ENCODE assay signal across 21 mouse cellular contexts in the genomic region with DNA sequence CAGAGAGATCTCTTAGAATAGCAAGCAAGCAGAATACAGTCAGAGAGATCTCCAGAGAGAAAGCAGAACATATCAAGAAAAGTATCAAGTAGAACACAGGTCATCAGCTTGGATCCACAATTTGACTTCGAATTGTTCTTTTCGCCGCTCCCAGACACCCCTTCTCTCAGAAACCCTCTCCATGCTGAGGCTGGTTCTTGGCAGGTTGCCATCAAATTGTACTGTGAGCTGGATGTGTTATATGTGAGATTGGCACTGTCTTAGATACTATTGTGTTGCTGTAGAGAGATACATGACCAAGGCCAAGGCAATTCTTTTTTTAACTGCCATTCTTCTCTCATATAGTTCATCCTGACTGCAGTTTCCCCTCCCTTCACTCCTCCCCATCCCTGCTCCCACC. TPM values are rescaled to one million over a fixed set of nuclear protein-coding genes. Genes with fewer than 3 reads are reported as not detected.
DNase-seq lines count a peak whose midpoint lies in the region; ATAC-seq and TF ChIP-seq lines count a peak whose summit lies in the region.
"Had no signal": no experiment of that assay in that cellular context is flagged by ENCODE, and none has a peak within 500 bp of the region (broad histone marks: within the 10 kb centered on the region; RNA-seq: fewer than 3 reads in every experiment).

No protein-coding gene starts in this region.

- WGBS in forebrain, embryonic 16.5 days = 78% methylated on average over 3 of the region's 3 CpGs
- 81% methylated on average over 3 of the region's 3 CpGs for WGBS in forebrain, embryonic 14.5 days

- no peaks in the 10 kb centered on the region for H3K36me3 ChIP-seq in forebrain, embryonic 16.5 days (ENCODE audit: control insufficient read depth, insufficient read depth)
- H3K36me3 ChIP-seq in forebrain, embryonic 14.5 days (ENCODE audit: control insufficient read depth, insufficient read depth, low read length) = no peaks in the 10 kb centered on the region
- no peaks in the 10 kb centered on the region for H3K36me3 ChIP-seq in MEL (ENCODE audit: control insufficient read depth in 1 of 2, insufficient read depth in 2 of 2, low read length in 2 of 2)
- H3K36me3 ChIP-seq: hindbrain, embryonic 12.5 days had no signal

- DNase-seq in forebrain, embryonic 14.5 days (ENCODE audit: low spot score) = no peak
- DNase-seq in layer of hippocampus, adult 2 months (ENCODE audit: low spot score in 2 of 2) = no peak
- DNase-seq in layer of hippocampus, adult 8-10 months (ENCODE audit: low spot score in 2 of 2) = no peak
- DNase-seq in MEL (ENCODE audit: low read depth, low spot score) = peak; percentile 19
- DNase-seq in brain, embryonic 14.5 days (ENCODE audit: low read depth) = peak; percentile 59
- DNase-seq in gastrocnemius, postnatal 4 days (ENCODE audit: low spot score in 2 of 2) = no peak
- no peak for DNase-seq in B cell, adult 2 months
- DNase-seq: adrenal gland, adult 8-10 months; cerebellum, adult 8-10 months; cerebellum, postnatal 36 days; gastrocnemius, postnatal 36 days; heart, adult 18-20 months; heart, postnatal 4 days had no signal

- no peak for TF ChIP-seq RAD21 in MEL (IDR thresholded peaks at IDR 0.05; ENCODE audit: low read depth, low read length)

- H3K9ac ChIP-seq in forebrain, embryonic 16.5 days (replicated peaks; ENCODE audit: low read depth, low read length) = no peak overlapping the region
- H3K9ac ChIP-seq in forebrain, embryonic 14.5 days (ENCODE audit: low read length) = no peak overlapping the region
- no peak overlapping the region for H3K9ac ChIP-seq in MEL (ENCODE audit: control insufficient read depth, low read depth, low read length, poor library complexity, severe bottlenecking)
- H3K9ac ChIP-seq: forebrain, embryonic 13.5 days; hindbrain, embryonic 12.5 days had no signal

- H3K4me2 ChIP-seq in forebrain, embryonic 16.5 days (ENCODE audit: low read length) = no peak overlapping the region
- no peak overlapping the region for H3K4me2 ChIP-seq in forebrain, embryonic 14.5 days (ENCODE audit: low read length)
- H3K4me2 ChIP-seq: forebrain, embryonic 13.5 days; hindbrain, embryonic 12.5 days had no signal

- no peak overlapping the region for H3K27ac ChIP-seq in forebrain, embryonic 16.5 days (ENCODE audit: low read length)
- no peak overlapping the region for H3K27ac ChIP-seq in forebrain, embryonic 14.5 days (ENCODE audit: low read depth, low read length)
- 0 out of 2 replicates have a peak overlapping the region, but pooled peaks have one; percentile 66 for H3K27ac ChIP-seq in layer of hippocampus, adult 2 months
- no peak overlapping the region for H3K27ac ChIP-seq in MEL (ENCODE audit: control insufficient read depth, low read depth, low read length)
- H3K27ac ChIP-seq: embryonic facial prominence, embryonic 10.5 days; forebrain, embryonic 13.5 days; heart, embryonic 10.5 days; hindbrain, embryonic 12.5 days had no signal

- TF ChIP-seq EP300 in MEL (IDR thresholded peaks at IDR 0.05; ENCODE audit: low read depth in 1 of 2, low read length in 2 of 2) = no peak

- no peak for TF ChIP-seq CTCF in layer of hippocampus, adult 2 months (conservative IDR thresholded peaks at IDR 0.05)
- TF ChIP-seq CTCF in MEL (IDR thresholded peaks at IDR 0.05 in 2 of 3, conservative IDR thresholded peaks at IDR 0.05 in 1 of 3; ENCODE audit: control insufficient read depth in 1 of 3, insufficient read depth in 1 of 3, low read depth in 2 of 3, low read length in 3 of 3, poor library complexity in 1 of 3, severe bottlenecking in 1 of 3) = no peak
- no peak for TF ChIP-seq CTCF in brain, embryonic 14.5 days (IDR thresholded peaks at IDR 0.05; ENCODE audit: borderline replicate concordance, extremely low read depth, insufficient read depth, insufficient read length)

- no peaks in the 10 kb centered on the region for H3K79me2 ChIP-seq in MEL (ENCODE audit: control insufficient read depth, insufficient read depth, low read length, poor library complexity)

- H3K27me3 ChIP-seq in forebrain, embryonic 16.5 days (replicated peaks; ENCODE audit: control insufficient read depth, insufficient read depth, low read length) = no peaks in the 10 kb centered on the region
- H3K27me3 ChIP-seq in forebrain, embryonic 14.5 days (replicated peaks; ENCODE audit: control insufficient read depth, insufficient read depth, low read length) = no peaks in the 10 kb centered on the region
- H3K27me3 ChIP-seq in MEL (ENCODE audit: control insufficient read depth in 1 of 2, insufficient read depth in 2 of 2, low read length in 2 of 2) = no peaks in the 10 kb centered on the region
- H3K27me3 ChIP-seq: forebrain, embryonic 13.5 days; hindbrain, embryonic 12.5 days had no signal

- TF ChIP-seq POLR2A in MEL (IDR thresholded peaks at IDR 0.05; ENCODE audit: control insufficient read depth in 1 of 2, insufficient read depth in 1 of 2, low read depth in 1 of 2, low read length in 2 of 2, poor library complexity in 1 of 2) = no peak
- no peak for TF ChIP-seq POLR2A in brain, embryonic 14.5 days (IDR thresholded peaks at IDR 0.05; ENCODE audit: borderline replicate concordance, extremely low read depth, insufficient read depth, insufficient read length, poor library complexity, severe bottlenecking)

- peak; percentile 2; the same call in 1 of the 2 replicates for ATAC-seq in forebrain, embryonic 16.5 days
- no peak for ATAC-seq in forebrain, embryonic 14.5 days
- ATAC-seq: forebrain, embryonic 13.5 days; hindbrain, embryonic 16.5 days; inflammation-experienced regulatory T-cells, adult 6 months; intestine, postnatal 0 days had no signal

- no peaks in the 10 kb centered on the region for H3K9me3 ChIP-seq in forebrain, embryonic 16.5 days (ENCODE audit: control insufficient read depth, low read length)
- H3K9me3 ChIP-seq in forebrain, embryonic 14.5 days (replicated peaks; ENCODE audit: control insufficient read depth, low read length) = no peaks in the 10 kb centered on the region
- H3K9me3 ChIP-seq in MEL (replicated peaks; ENCODE audit: insufficient read depth, low read length) = no peaks in the 10 kb centered on the region
- H3K9me3 ChIP-seq: heart, embryonic 10.5 days; hindbrain, embryonic 12.5 days had no signal

- H3K4me3 ChIP-seq in forebrain, embryonic 16.5 days (replicated peaks; ENCODE audit: low read length) = no peak overlapping the region
- no peak overlapping the region for H3K4me3 ChIP-seq in forebrain, embryonic 14.5 days (ENCODE audit: low read depth, low read length)
- H3K4me3 ChIP-seq in layer of hippocampus, adult 2 months = no peak overlapping the region
- no peak overlapping the region for H3K4me3 ChIP-seq in MEL (ENCODE audit: control insufficient read depth in 1 of 2, insufficient read depth in 1 of 2, low read depth in 2 of 2, low read length in 2 of 2)
- H3K4me3 ChIP-seq: embryonic facial prominence, embryonic 10.5 days; forebrain, embryonic 13.5 days; heart, embryonic 10.5 days; hindbrain, embryonic 12.5 days had no signal

- H3K4me1 ChIP-seq in forebrain, embryonic 16.5 days (replicated peaks; ENCODE audit: control insufficient read depth, insufficient read depth, low read length) = peaks cover 10% of the 10 kb centered on the region
- H3K4me1 ChIP-seq in forebrain, embryonic 14.5 days (ENCODE audit: control insufficient read depth, insufficient read depth, low read length) = peaks cover 10% of the 10 kb centered on the region
- no peaks in the 10 kb centered on the region for H3K4me1 ChIP-seq in MEL (ENCODE audit: control insufficient read depth in 1 of 2, insufficient read depth in 2 of 2, low read length in 2 of 2)

TF ChIP-seq in MEL, 35 proteins besides CTCF, POLR2A, EP300 and RAD21:
- no peak for TF ChIP-seq GABPA (IDR thresholded peaks at IDR 0.05; ENCODE audit: low read depth, low read length)

RNA-seq across cellular contexts. Expression of gene Eipr1, which starts 43.4 kb away (rescaled TPM):
- polyA plus RNA-seq in forebrain, embryonic 16.5 days (2015; fragmentation: Nextera tagmentation; extraction: Ambion mirVana) = 75.9 and 79.3 TPM in 2 replicates
- 80.9 and 87.5 TPM in 2 replicates for polyA plus RNA-seq in forebrain, embryonic 14.5 days (2014; fragmentation: Nextera tagmentation; extraction: Ambion mirVana)
- 10 to 100 TPM; 51.7 to 53.0 TPM for total RNA-seq in layer of hippocampus, adult 2 months (2021)
- total RNA-seq in layer of hippocampus, adult 8-10 months (2022) = 10 to 100 TPM; 45.7 to 63.2 (median 54.1) TPM
- total RNA-seq in MEL (2012; rRNA removed) = 40.7 and 45.8 TPM in 2 replicates
- polyA plus RNA-seq in MEL (2012; ENCODE audit: insufficient read depth in 1 of 2, insufficient read length in 2 of 2, low read depth in 1 of 2, low replicate concordance in 2 of 2, missing spikeins in 1 of 2) = 10 to 100 TPM in 1 of 2 experiments, not detected in 1; 51.5 TPM
- polyA plus RNA-seq in brain, embryonic 14.5 days (2012; rRNA removed) = 57.1 and 59.9 TPM in 2 replicates
- 1 to 10 TPM; 8.4 to 8.7 TPM for total RNA-seq in gastrocnemius, postnatal 4 days (2021)

RNA-seq across cellular contexts. Expression of gene Trappc12, which starts 44.8 kb away (rescaled TPM):
- polyA plus RNA-seq in forebrain, embryonic 16.5 days (2015; fragmentation: Nextera tagmentation; extraction: Ambion mirVana) = 47.0 and 50.0 TPM in 2 replicates
- 38.4 and 43.2 TPM in 2 replicates for polyA plus RNA-seq in forebrain, embryonic 14.5 days (2014; fragmentation: Nextera tagmentation; extraction: Ambion mirVana)
- 10 to 100 TPM; 58.6 to 59.7 TPM for total RNA-seq in layer of hippocampus, adult 2 months (2021)
- total RNA-seq in layer of hippocampus, adult 8-10 months (2022) = 10 to 100 TPM; 56.4 to 64.8 (median 59.1) TPM
- total RNA-seq in MEL (2012; rRNA removed) = 29.4 and 31.1 TPM in 2 replicates
- 10 to 100 TPM in 1 of 2 experiments, not detected in 1; 35.1 TPM for polyA plus RNA-seq in MEL (2012; ENCODE audit: insufficient read depth in 1 of 2, insufficient read length in 2 of 2, low read depth in 1 of 2, low replicate concordance in 2 of 2, missing spikeins in 1 of 2)
- 40.6 and 41.8 TPM in 2 replicates for polyA plus RNA-seq in brain, embryonic 14.5 days (2012; rRNA removed)
- total RNA-seq in gastrocnemius, postnatal 4 days (2021) = 10 to 100 TPM; 21.9 to 23.7 TPM

Comparison
In these comparisons a context has a peak if more than half of its experiments do, and no peak if none do; other contexts are left out.
1. DNase-seq: peak in MEL (single experiment) and brain, embryonic 14.5 days (single experiment); none in forebrain, embryonic 14.5 days (single experiment), layer of hippocampus, adult 2 months (0 of 2), layer of hippocampus, adult 8-10 months (0 of 2), gastrocnemius, postnatal 4 days (0 of 2) and B cell, adult 2 months (0 of 2).